Mouse (Mus musculus): ENCODE data around the gene Rab22a. TPM values are rescaled to one million over a fixed set of nuclear protein-coding genes. Genes with fewer than 3 reads are reported as not detected.

The Rab22a gene
- total RNA-seq (2023; ENCODE audit: inconsistent age): 20.8 to 27.0 TPM (median 25.6 TPM) in 4 replicates

GRCm38 (mm10) chr2:173659057-173659925 is at the start of gene Rab22a:
TSS of gene Rab22a (plus strand) at chr2:173659760.

GRCm38 (mm10) chr2:173719115-173719514 is 59.6 kb downstream of the Rab22a start, which contains the start of gene 1700010B08Rik:
TSS of gene 1700010B08Rik (plus strand) at chr2:173719415.

GRCm38 (mm10) chr2:173737222-173737989 is 77.8 kb downstream of the Rab22a start, which contains the start of gene Vapb:
TSS of gene Vapb (plus strand) at chr2:173737511.

Other genes with a start within 250 kb of the Rab22a start
- not detected in 4 replicates for gene 1700021F07Rik, start 137.2 kb upstream of the Rab22a start, total RNA-seq (2023; ENCODE audit: inconsistent age)
- gene Ankrd60, start 81.4 kb upstream of the Rab22a start, total RNA-seq (2023; ENCODE audit: inconsistent age): not detected in 4 replicates
- not detected in 4 replicates for gene 1700010B08Rik, start 59.7 kb downstream of the Rab22a start, total RNA-seq (2023; ENCODE audit: inconsistent age)
- 35.5 to 47.7 TPM (median 39.4 TPM) in 4 replicates for gene Vapb, start 77.8 kb downstream of the Rab22a start, total RNA-seq (2023; ENCODE audit: inconsistent age)

All from B cell, adult (primary cell).